In genomic region chr3:89417840-89418169, GRCm38 (mm10) we compare ENCODE assay signal across 8 mouse cellular contexts. TPM values are rescaled to one million over a fixed set of nuclear protein-coding genes. Genes with fewer than 3 reads are reported as not detected.
DNase-seq lines count a peak whose midpoint lies in the region; ATAC-seq and TF ChIP-seq lines count a peak whose summit lies in the region.

No protein-coding gene starts in this region.

- H3K36me3 ChIP-seq in heart, embryonic 12.5 days = peaks cover 33% of the 10 kb centered on the region
- peaks cover 25% of the 10 kb centered on the region for H3K36me3 ChIP-seq in hindbrain, embryonic 12.5 days
- peaks cover 16% of the 10 kb centered on the region; the same call in 1 of the 2 replicates for H3K36me3 ChIP-seq in midbrain, embryonic 11.5 days (ENCODE audit: control insufficient read depth, insufficient read depth, low read length)

- peak overlapping the region; percentile 87 for H3K27ac ChIP-seq in heart, embryonic 12.5 days (ENCODE audit: poor library complexity, severe bottlenecking)
- H3K27ac ChIP-seq in bone marrow macrophage, adult 2 months (ENCODE audit: insufficient read depth, low read depth, low read length) = peak overlapping the region; percentile 70
- peak overlapping the region; percentile 78 for H3K27ac ChIP-seq in hindbrain, embryonic 12.5 days
- peak overlapping the region; percentile 64 for H3K27ac ChIP-seq in midbrain, embryonic 11.5 days (ENCODE audit: low read depth, low read length)

- no peak for TF ChIP-seq CTCF in bone marrow macrophage, adult 2 months (IDR thresholded peaks at IDR 0.05; ENCODE audit: low read depth, low read length)

- under 1% methylated on average over 20 of the region's 20 CpGs for WGBS in heart, embryonic 12.5 days
- WGBS in hindbrain, embryonic 12.5 days = under 1% methylated on average over 20 of the region's 20 CpGs
- under 1% methylated on average over 20 of the region's 20 CpGs for WGBS in midbrain, embryonic 11.5 days

- H3K9ac ChIP-seq in heart, embryonic 12.5 days = peak overlapping the region; percentile 74
- H3K9ac ChIP-seq in hindbrain, embryonic 12.5 days = peak overlapping the region; percentile 60
- H3K9ac ChIP-seq in midbrain, embryonic 11.5 days (ENCODE audit: low read length) = peak overlapping the region; percentile 76

- H3K27me3 ChIP-seq in heart, embryonic 12.5 days (replicated peaks) = no peaks in the 10 kb centered on the region
- H3K27me3 ChIP-seq in hindbrain, embryonic 12.5 days = no peaks in the 10 kb centered on the region
- H3K27me3 ChIP-seq in midbrain, embryonic 11.5 days (ENCODE audit: control insufficient read depth, insufficient read depth, low read length) = no peaks in the 10 kb centered on the region

- no peak for DNase-seq in heart, adult 8-10 months (ENCODE audit: low spot score)
- DNase-seq in midbrain, embryonic 11.5 days (ENCODE audit: low spot score, missing footprints) = no peak
- DNase-seq in frontal cortex, postnatal 10 days (ENCODE audit: low spot score in 2 of 2) = no peak
- DNase-seq in frontal cortex, postnatal 36 days (ENCODE audit: low spot score in 2 of 2) = no peak
- no peak for DNase-seq in cerebellum, postnatal 14 days

- H3K4me1 ChIP-seq in heart, embryonic 12.5 days (replicated peaks) = peaks cover 36% of the 10 kb centered on the region
- peaks cover 32% of the 10 kb centered on the region for H3K4me1 ChIP-seq in bone marrow macrophage, adult 2 months (ENCODE audit: control insufficient read depth, insufficient read depth, low read length)
- H3K4me1 ChIP-seq in hindbrain, embryonic 12.5 days = peaks cover 43% of the 10 kb centered on the region
- peaks cover 32% of the 10 kb centered on the region for H3K4me1 ChIP-seq in midbrain, embryonic 11.5 days (ENCODE audit: control insufficient read depth, insufficient read depth, low read length)

- 0 out of 2 replicates have a peak, but pooled peaks cover 4% of the 10 kb centered on the region for H3K9me3 ChIP-seq in heart, embryonic 12.5 days (replicated peaks)
- H3K9me3 ChIP-seq in hindbrain, embryonic 12.5 days (replicated peaks) = no peaks in the 10 kb centered on the region
- H3K9me3 ChIP-seq in midbrain, embryonic 11.5 days (ENCODE audit: control insufficient read depth, low read length) = no peaks in the 10 kb centered on the region

- H3K4me2 ChIP-seq in heart, embryonic 12.5 days = peak overlapping the region; percentile 76
- H3K4me2 ChIP-seq in hindbrain, embryonic 12.5 days (replicated peaks) = peak overlapping the region; percentile 85
- peak overlapping the region; percentile 83 for H3K4me2 ChIP-seq in midbrain, embryonic 11.5 days

- TF ChIP-seq POLR2A in bone marrow macrophage, adult 2 months (IDR thresholded peaks at IDR 0.05; ENCODE audit: borderline replicate concordance, low read depth, low read length) = no peak; the same call in 1 of the 2 replicates

- ATAC-seq in heart, embryonic 12.5 days (ENCODE audit: insufficient number of reproducible peaks, low FRiP score) = peak; percentile 37
- peak; percentile 47 for ATAC-seq in hindbrain, embryonic 12.5 days (ENCODE audit: low FRiP score)
- ATAC-seq in midbrain, embryonic 11.5 days (ENCODE audit: low FRiP score) = peak; percentile 60

- H3K4me3 ChIP-seq in heart, embryonic 12.5 days = peak overlapping the region; percentile 62
- H3K4me3 ChIP-seq in bone marrow macrophage, adult 2 months (ENCODE audit: insufficient read depth, low read length) = peak overlapping the region; percentile 90
- H3K4me3 ChIP-seq in hindbrain, embryonic 12.5 days = peak overlapping the region; percentile 59
- H3K4me3 ChIP-seq in midbrain, embryonic 11.5 days (ENCODE audit: low read depth, low read length) = peak overlapping the region; percentile 64

RNA-seq across cellular contexts. Expression of gene Cks1b, which starts 0.4 kb away (rescaled TPM):
- 355 and 356 TPM in 2 replicates for polyA plus RNA-seq in heart, embryonic 12.5 days (2016; fragmentation: Nextera tagmentation; extraction: Ambion mirVana)
- 1 to 10 TPM; 3.8 to 5.4 (median 4.2) TPM for total RNA-seq in heart, adult 8-10 months (2022)
- 46.6 and 55.2 TPM in 2 replicates for polyA plus RNA-seq in bone marrow macrophage, adult 2 months (2012; ENCODE audit: insufficient read depth, insufficient read length, missing spikeins)
- 249 and 274 TPM in 2 replicates for polyA plus RNA-seq in hindbrain, embryonic 12.5 days (2016; fragmentation: Nextera tagmentation; extraction: Ambion mirVana)
- 420 and 441 TPM in 2 replicates for polyA plus RNA-seq in midbrain, embryonic 11.5 days (2014; fragmentation: Nextera tagmentation; extraction: Ambion mirVana)

RNA-seq across cellular contexts. Expression of gene Shc1, which starts 0.4 kb away (rescaled TPM):
- polyA plus RNA-seq in heart, embryonic 12.5 days (2016; fragmentation: Nextera tagmentation; extraction: Ambion mirVana) = 76.2 and 78.1 TPM in 2 replicates
- 10 to 100 TPM; 33.3 to 37.7 (median 36.5) TPM for total RNA-seq in heart, adult 8-10 months (2022)
- polyA plus RNA-seq in bone marrow macrophage, adult 2 months (2012; ENCODE audit: insufficient read depth, insufficient read length, missing spikeins) = 56.0 and 56.8 TPM in 2 replicates
- polyA plus RNA-seq in hindbrain, embryonic 12.5 days (2016; fragmentation: Nextera tagmentation; extraction: Ambion mirVana) = 54.8 and 61.2 TPM in 2 replicates
- 23.4 and 26.2 TPM in 2 replicates for polyA plus RNA-seq in midbrain, embryonic 11.5 days (2014; fragmentation: Nextera tagmentation; extraction: Ambion mirVana)

RNA-seq across cellular contexts. Expression of gene Flad1, which starts 6.1 kb away (rescaled TPM):
- polyA plus RNA-seq in heart, embryonic 12.5 days (2016; fragmentation: Nextera tagmentation; extraction: Ambion mirVana) = 31.7 and 32.5 TPM in 2 replicates
- 10 to 100 TPM; 55.5 to 71.8 (median 67.9) TPM for total RNA-seq in heart, adult 8-10 months (2022)
- 17.7 and 20.5 TPM in 2 replicates for polyA plus RNA-seq in bone marrow macrophage, adult 2 months (2012; ENCODE audit: insufficient read depth, insufficient read length, missing spikeins)
- polyA plus RNA-seq in hindbrain, embryonic 12.5 days (2016; fragmentation: Nextera tagmentation; extraction: Ambion mirVana) = 36.1 and 36.9 TPM in 2 replicates
- polyA plus RNA-seq in midbrain, embryonic 11.5 days (2014; fragmentation: Nextera tagmentation; extraction: Ambion mirVana) = 25.0 and 25.4 TPM in 2 replicates

RNA-seq across cellular contexts. Expression of gene Pygo2, which starts 12.2 kb away (rescaled TPM):
- polyA plus RNA-seq in heart, embryonic 12.5 days (2016; fragmentation: Nextera tagmentation; extraction: Ambion mirVana) = 36.1 and 37.5 TPM in 2 replicates
- 10 to 100 TPM; 13.3 to 17.9 (median 14.9) TPM for total RNA-seq in heart, adult 8-10 months (2022)
- polyA plus RNA-seq in bone marrow macrophage, adult 2 months (2012; ENCODE audit: insufficient read depth, insufficient read length, missing spikeins) = 25.3 and 28.0 TPM in 2 replicates
- polyA plus RNA-seq in hindbrain, embryonic 12.5 days (2016; fragmentation: Nextera tagmentation; extraction: Ambion mirVana) = 63.8 and 66.1 TPM in 2 replicates
- 47.2 and 52.5 TPM in 2 replicates for polyA plus RNA-seq in midbrain, embryonic 11.5 days (2014; fragmentation: Nextera tagmentation; extraction: Ambion mirVana)

RNA-seq across cellular contexts. Expression of gene Lenep, which starts 15.2 kb away (rescaled TPM):
- polyA plus RNA-seq in heart, embryonic 12.5 days (2016; fragmentation: Nextera tagmentation; extraction: Ambion mirVana) = 0.54 TPM in 1 of 2 replicates, not detected in the other
- 1 to 10 TPM in 2 of 4 experiments, under 1 TPM in 1, not detected in 1; 0.75 to 1.5 (median 1.2) TPM for total RNA-seq in heart, adult 8-10 months (2022)
- not detected in 2 replicates for polyA plus RNA-seq in bone marrow macrophage, adult 2 months (2012; ENCODE audit: insufficient read depth, insufficient read length, missing spikeins)
- polyA plus RNA-seq in hindbrain, embryonic 12.5 days (2016; fragmentation: Nextera tagmentation; extraction: Ambion mirVana) = 1.0 and 1.5 TPM in 2 replicates
- 0.52 TPM in 1 of 2 replicates, not detected in the other for polyA plus RNA-seq in midbrain, embryonic 11.5 days (2014; fragmentation: Nextera tagmentation; extraction: Ambion mirVana)
